Mouse (Mus musculus): Measurements from ENCODE around the gene Gfy. TPM values are rescaled to one million over a fixed set of nuclear protein-coding genes. Genes with fewer than 3 reads are reported as not detected.

Gene Gfy
- polyA plus RNA-seq, 1 experiment from 2014 or later, result not detected

DNA sequence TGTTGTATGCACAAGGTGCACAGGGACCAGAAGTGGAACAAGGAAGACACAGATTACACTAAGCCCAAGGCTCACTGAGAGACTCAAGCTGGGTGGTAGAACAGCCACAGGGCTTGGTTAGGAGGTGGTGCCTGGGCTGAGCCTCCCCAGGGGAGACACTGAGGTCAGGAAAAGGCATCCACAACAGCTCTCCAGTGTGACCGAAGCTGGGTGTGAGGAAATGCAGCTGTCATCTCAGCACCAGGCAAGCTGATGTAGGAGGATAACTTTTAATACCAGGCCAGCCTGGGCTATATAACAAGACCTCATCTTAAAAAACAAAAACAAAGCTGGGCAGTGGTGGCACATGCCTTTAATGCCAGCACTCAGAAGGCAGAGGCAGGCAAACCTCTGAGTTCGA is 11.8 kb upstream of the Gfy start:
- ATAC-seq (ENCODE audit: insufficient number of reproducible peaks, insufficient read depth, low FRiP score, low read depth), result no peak
- Histone ChIP-seq H3K4me1 (ENCODE audit: control insufficient read depth, insufficient read depth, low read length) (peaks cover 6% of the 10 kb centered on the region; the same call in 1 of the 2 replicates), H3K27me3 (ENCODE audit: control insufficient read depth, insufficient read depth, low read length) (0 out of 2 replicates have a peak, but pooled peaks cover 4% of the 10 kb centered on the region), H3K4me2 (replicated peaks; ENCODE audit: low read depth, low read length) (no peak overlapping the region), H3K36me3 (ENCODE audit: control insufficient read depth, insufficient read depth, low read length) (no peaks in the 10 kb centered on the region), H3K4me3 (ENCODE audit: low read depth, low read length) (no peak overlapping the region), H3K9ac (replicated peaks; ENCODE audit: low read depth, low read length) (no peak overlapping the region), H3K9me3 (ENCODE audit: control insufficient read depth, low read depth, low read length) (no peaks in the 10 kb centered on the region), H3K27ac (ENCODE audit: low read length) (no peak overlapping the region)
- 53% methylated on average over 2 of the region's 2 CpGs for WGBS

DNA sequence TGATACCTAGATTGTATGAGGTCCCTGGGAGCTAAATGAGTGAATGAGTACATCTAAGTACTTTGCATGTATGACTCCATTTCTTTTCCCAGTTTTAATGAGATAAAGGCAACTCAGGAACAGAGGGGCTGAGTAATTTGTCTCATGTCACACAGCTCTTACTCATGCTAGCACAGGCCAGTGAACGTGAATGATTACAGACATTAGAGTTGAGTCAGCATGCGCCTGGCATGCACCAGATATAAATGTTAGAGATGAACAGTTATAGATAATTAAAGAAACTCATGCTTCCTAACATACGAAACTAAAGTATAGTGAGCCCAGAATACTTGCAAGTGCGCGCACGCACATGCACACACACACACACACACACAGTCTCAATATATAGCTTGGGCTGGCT is 10.8 kb upstream of the Gfy start:
- H3K36me3 ChIP-seq (ENCODE audit: control insufficient read depth, insufficient read depth, low read length), result no peaks in the 10 kb centered on the region
- no peak for ATAC-seq (ENCODE audit: insufficient number of reproducible peaks, insufficient read depth, low FRiP score, low read depth)
- H3K4me2 ChIP-seq (replicated peaks; ENCODE audit: low read depth, low read length), result no peak overlapping the region
- 0 out of 2 replicates have a peak, but pooled peaks cover 4% of the 10 kb centered on the region for H3K27me3 ChIP-seq (ENCODE audit: control insufficient read depth, insufficient read depth, low read length)
- H3K9ac ChIP-seq (replicated peaks; ENCODE audit: low read depth, low read length), result no peak overlapping the region
- no peaks in the 10 kb centered on the region for H3K9me3 ChIP-seq (ENCODE audit: control insufficient read depth, low read depth, low read length)
- H3K4me1 ChIP-seq (ENCODE audit: control insufficient read depth, insufficient read depth, low read length), result peaks cover 6% of the 10 kb centered on the region; the same call in 1 of the 2 replicates
- no peak overlapping the region for H3K4me3 ChIP-seq (ENCODE audit: low read depth, low read length)
- WGBS, result 89% methylated on average over 6 of the region's 6 CpGs
- no peak overlapping the region for H3K27ac ChIP-seq (ENCODE audit: low read length)

- WGBS, result 51% methylated on average over 16 of the region's 16 CpGs
- 0 out of 2 replicates have a peak, but pooled peaks cover 6% of the 10 kb centered on the region for H3K27me3 ChIP-seq (ENCODE audit: control insufficient read depth, insufficient read depth, low read length)
- H3K4me2 ChIP-seq (replicated peaks; ENCODE audit: low read depth, low read length), result no peak overlapping the region
- no peaks in the 10 kb centered on the region for H3K9me3 ChIP-seq (ENCODE audit: control insufficient read depth, low read depth, low read length)
- no peak overlapping the region for H3K4me3 ChIP-seq (ENCODE audit: low read depth, low read length)
- no peak overlapping the region for H3K27ac ChIP-seq (ENCODE audit: low read length)
- peaks cover 6% of the 10 kb centered on the region; the same call in 1 of the 2 replicates for H3K4me1 ChIP-seq (ENCODE audit: control insufficient read depth, insufficient read depth, low read length)
- no peaks in the 10 kb centered on the region for H3K36me3 ChIP-seq (ENCODE audit: control insufficient read depth, insufficient read depth, low read length)
- no peak for ATAC-seq (ENCODE audit: insufficient number of reproducible peaks, insufficient read depth, low FRiP score, low read depth)
- H3K9ac ChIP-seq (replicated peaks; ENCODE audit: low read depth, low read length), result no peak overlapping the region
These were observed 10.2 kb upstream of the Gfy start for GRCm38 (mm10) chr7:45189600-45189999.

DNA sequence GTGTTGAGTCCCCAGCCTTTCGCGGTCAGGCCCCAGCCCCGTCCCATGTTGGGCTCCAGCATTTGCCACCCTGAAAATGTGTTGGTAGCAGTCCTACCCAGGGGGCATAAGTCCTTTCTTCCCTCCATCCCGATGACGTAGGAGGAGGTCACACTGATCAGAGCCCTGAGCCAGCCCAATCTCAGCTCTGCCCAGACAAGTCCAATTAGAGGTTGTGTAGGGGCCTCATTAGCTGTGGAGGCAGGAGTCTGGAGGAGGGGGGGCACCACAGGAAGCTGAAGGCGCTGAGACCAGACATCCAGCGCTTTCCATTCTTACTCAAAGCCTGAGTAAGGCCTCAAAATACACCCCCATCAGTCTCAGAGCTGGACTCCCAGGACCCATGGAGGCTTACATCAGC is 6.6 kb upstream of the Gfy start:
- Histone ChIP-seq H3K9ac (replicated peaks; ENCODE audit: low read depth, low read length) (no peak overlapping the region), H3K27me3 (ENCODE audit: control insufficient read depth, insufficient read depth, low read length) (peaks cover 30% of the 10 kb centered on the region), H3K4me1 (ENCODE audit: control insufficient read depth, insufficient read depth, low read length) (no peaks in the 10 kb centered on the region), H3K27ac (ENCODE audit: low read length) (no peak overlapping the region), H3K4me3 (ENCODE audit: low read depth, low read length) (no peak overlapping the region), H3K4me2 (replicated peaks; ENCODE audit: low read depth, low read length) (no peak overlapping the region), H3K36me3 (ENCODE audit: control insufficient read depth, insufficient read depth, low read length) (no peaks in the 10 kb centered on the region), H3K9me3 (ENCODE audit: control insufficient read depth, low read depth, low read length) (no peaks in the 10 kb centered on the region)
- ATAC-seq (ENCODE audit: insufficient number of reproducible peaks, insufficient read depth, low FRiP score, low read depth), result no peak
- WGBS, result 63% methylated on average over 7 of the region's 7 CpGs

DNA sequence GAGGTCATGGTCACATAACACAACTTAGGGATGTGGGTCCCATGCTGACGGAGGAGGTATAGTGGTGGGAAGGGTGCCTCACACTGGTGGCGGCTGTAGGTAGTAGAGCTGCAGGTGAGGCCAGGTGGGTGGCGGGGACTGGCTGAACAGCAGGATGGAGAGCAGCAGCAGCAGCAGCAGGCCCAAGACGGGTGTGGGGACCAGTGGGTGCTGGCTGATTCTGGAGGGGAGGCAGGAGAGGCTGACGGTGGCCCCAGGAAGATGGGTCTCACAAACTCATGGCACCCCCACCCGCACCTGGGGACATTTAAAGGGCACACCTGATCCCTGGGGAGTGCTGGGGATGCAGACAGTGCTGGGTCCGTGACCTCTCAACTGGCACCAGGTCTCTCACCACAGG is 4.3 kb upstream of the Gfy start:
- no peak for ATAC-seq (ENCODE audit: insufficient number of reproducible peaks, insufficient read depth, low FRiP score, low read depth)
- peaks cover 49% of the 10 kb centered on the region for H3K27me3 ChIP-seq (ENCODE audit: control insufficient read depth, insufficient read depth, low read length)
- 65% methylated on average over 7 of the region's 7 CpGs for WGBS

GRCm38 (mm10) chr7:45182606-45183005 is 3.2 kb upstream of the Gfy start:
- WGBS, result 19% methylated on average over 11 of the region's 11 CpGs
- ATAC-seq (ENCODE audit: insufficient number of reproducible peaks, insufficient read depth, low FRiP score, low read depth), result 0 out of 2 replicates have a peak, but pooled peaks have one; percentile 7
- Histone ChIP-seq H3K36me3 (ENCODE audit: control insufficient read depth, insufficient read depth, low read length) (no peaks in the 10 kb centered on the region), H3K4me3 (ENCODE audit: low read depth, low read length) (peak overlapping the region; percentile 19), H3K27me3 (ENCODE audit: control insufficient read depth, insufficient read depth, low read length) (peaks cover 57% of the 10 kb centered on the region), H3K27ac (ENCODE audit: low read length) (no peak overlapping the region), H3K9ac (replicated peaks; ENCODE audit: low read depth, low read length) (no peak overlapping the region), H3K4me1 (ENCODE audit: control insufficient read depth, insufficient read depth, low read length) (no peaks in the 10 kb centered on the region), H3K4me2 (replicated peaks; ENCODE audit: low read depth, low read length) (peak overlapping the region; percentile 41), H3K9me3 (ENCODE audit: control insufficient read depth, low read depth, low read length) (no peaks in the 10 kb centered on the region)

More for the DNA sequence above, 4.3 kb upstream of the Gfy start:
- H3K4me1 ChIP-seq (ENCODE audit: control insufficient read depth, insufficient read depth, low read length), result no peaks in the 10 kb centered on the region
- H3K4me3 ChIP-seq (ENCODE audit: low read depth, low read length), result no peak overlapping the region
- H3K9ac ChIP-seq (replicated peaks; ENCODE audit: low read depth, low read length), result no peak overlapping the region
- H3K9me3 ChIP-seq (ENCODE audit: control insufficient read depth, low read depth, low read length), result no peaks in the 10 kb centered on the region
- no peaks in the 10 kb centered on the region for H3K36me3 ChIP-seq (ENCODE audit: control insufficient read depth, insufficient read depth, low read length)
- H3K27ac ChIP-seq (ENCODE audit: low read length), result no peak overlapping the region
- no peak overlapping the region for H3K4me2 ChIP-seq (replicated peaks; ENCODE audit: low read depth, low read length)

DNA sequence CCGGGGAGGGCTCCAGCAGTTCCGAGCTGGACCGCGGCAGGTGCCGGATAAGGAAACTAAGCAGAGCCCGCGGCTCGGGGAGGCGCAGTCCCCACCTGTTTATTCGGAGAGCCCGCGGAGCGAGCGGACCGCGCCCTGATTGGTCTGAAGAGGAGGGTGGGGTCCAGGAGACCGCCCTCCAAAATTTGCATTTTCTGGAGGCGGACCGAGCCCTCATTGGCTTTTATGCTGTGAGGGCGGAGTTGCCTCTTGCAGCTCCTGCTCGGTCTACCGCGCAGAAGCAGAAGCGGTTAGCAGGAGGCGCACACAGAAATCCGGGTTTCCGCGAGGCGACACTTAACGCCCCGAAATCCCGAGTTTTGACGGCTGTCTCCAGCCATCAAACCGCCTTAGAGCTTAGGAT is 2.8 kb upstream of the Gfy start:
- peak overlapping the region; percentile 19 for H3K4me3 ChIP-seq (ENCODE audit: low read depth, low read length)
- peak overlapping the region; percentile 41 for H3K4me2 ChIP-seq (replicated peaks; ENCODE audit: low read depth, low read length)
- ATAC-seq (ENCODE audit: insufficient number of reproducible peaks, insufficient read depth, low FRiP score, low read depth), result peak; percentile 84
- no peaks in the 10 kb centered on the region for H3K36me3 ChIP-seq (ENCODE audit: control insufficient read depth, insufficient read depth, low read length)
- H3K9me3 ChIP-seq (ENCODE audit: control insufficient read depth, low read depth, low read length), result no peaks in the 10 kb centered on the region
- H3K27me3 ChIP-seq (ENCODE audit: control insufficient read depth, insufficient read depth, low read length), result peaks cover 58% of the 10 kb centered on the region
- no peaks in the 10 kb centered on the region for H3K4me1 ChIP-seq (ENCODE audit: control insufficient read depth, insufficient read depth, low read length)
- no peak overlapping the region for H3K27ac ChIP-seq (ENCODE audit: low read length)
- H3K9ac ChIP-seq (replicated peaks; ENCODE audit: low read depth, low read length), result no peak overlapping the region
- WGBS, result under 1% methylated on average over 34 of the region's 34 CpGs

DNA sequence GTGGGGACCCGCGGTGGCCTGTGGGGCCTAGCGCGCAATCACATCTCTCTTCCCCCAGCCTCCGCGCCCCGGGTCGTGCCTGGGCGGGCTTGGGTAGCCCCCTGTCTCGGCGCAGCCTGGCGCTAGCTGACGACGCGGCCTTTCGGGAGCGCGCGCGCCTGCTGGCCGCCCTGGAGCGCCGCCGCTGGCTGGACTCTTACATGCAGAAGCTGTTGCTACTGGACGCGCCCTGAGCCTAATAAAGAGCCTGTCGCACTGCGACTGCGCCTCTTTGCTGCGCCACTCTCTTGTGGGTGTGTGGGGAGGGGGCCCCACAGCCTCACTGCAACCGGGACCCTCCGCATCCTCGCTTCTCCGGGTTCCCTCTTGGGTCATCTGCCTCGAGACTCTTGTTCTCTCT is 2.2 kb upstream of the Gfy start:
- Histone ChIP-seq H3K27ac (ENCODE audit: low read length) (no peak overlapping the region), H3K9me3 (ENCODE audit: control insufficient read depth, low read depth, low read length) (no peaks in the 10 kb centered on the region), H3K4me1 (ENCODE audit: control insufficient read depth, insufficient read depth, low read length) (no peaks in the 10 kb centered on the region), H3K4me3 (ENCODE audit: low read depth, low read length) (no peak overlapping the region), H3K27me3 (ENCODE audit: control insufficient read depth, insufficient read depth, low read length) (peaks cover 65% of the 10 kb centered on the region), H3K36me3 (ENCODE audit: control insufficient read depth, insufficient read depth, low read length) (no peaks in the 10 kb centered on the region), H3K4me2 (replicated peaks; ENCODE audit: low read depth, low read length) (no peak overlapping the region), H3K9ac (replicated peaks; ENCODE audit: low read depth, low read length) (no peak overlapping the region)
- no peak for ATAC-seq (ENCODE audit: insufficient number of reproducible peaks, insufficient read depth, low FRiP score, low read depth)
- 6% methylated on average over 35 of the region's 35 CpGs for WGBS

DNA sequence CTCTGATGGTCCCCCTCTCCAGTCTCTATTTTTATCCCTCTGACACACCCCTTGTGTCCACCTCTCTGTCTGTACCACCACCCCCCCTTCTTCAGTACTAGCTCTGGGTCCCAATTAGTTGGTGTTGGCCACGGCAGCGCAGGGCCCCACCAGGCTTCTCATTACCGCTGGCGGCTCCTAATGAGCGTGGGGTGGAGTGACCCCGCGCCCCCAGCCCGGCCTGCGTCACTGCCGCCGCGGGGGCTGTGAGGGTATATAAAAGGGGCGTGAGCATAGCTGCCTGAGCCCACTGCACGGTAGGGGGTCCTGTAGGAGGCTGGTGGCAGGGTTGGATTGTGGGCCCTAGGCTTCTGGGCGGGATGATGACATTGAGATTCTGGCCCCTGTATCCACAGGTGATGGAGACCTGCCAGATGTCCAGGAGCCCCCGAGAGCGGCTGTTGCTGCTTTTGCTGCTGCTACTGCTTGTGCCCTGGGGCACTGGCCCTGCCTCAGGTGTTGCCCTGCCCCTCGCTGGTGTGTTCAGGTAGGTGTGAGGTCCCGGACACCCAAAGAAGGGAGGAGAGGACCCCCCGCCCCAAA is 1.6 kb upstream of the Gfy start, which contains the start of gene Pth2:
Gene Pth2 (plus strand): TSS at position 100 of the 582 bp plus-strand sequence.
- H3K4me1 ChIP-seq (ENCODE audit: control insufficient read depth, insufficient read depth, low read length), result peaks cover 4% of the 10 kb centered on the region; the same call in 1 of the 2 replicates
- H3K4me2 ChIP-seq (replicated peaks; ENCODE audit: low read depth, low read length), result no peak within 1 kb of the TSS
- no peak within 1 kb of the TSS for H3K4me3 ChIP-seq (ENCODE audit: low read depth, low read length)
- no peak within 1 kb of the TSS for H3K27ac ChIP-seq (ENCODE audit: low read length)
- no peaks in the 10 kb centered on the region for H3K9me3 ChIP-seq (ENCODE audit: control insufficient read depth, low read depth, low read length)
- H3K36me3 ChIP-seq (ENCODE audit: control insufficient read depth, insufficient read depth, low read length), result no peaks in the 10 kb centered on the region
- peaks cover 68% of the 10 kb centered on the region for H3K27me3 ChIP-seq (ENCODE audit: control insufficient read depth, insufficient read depth, low read length)
- no peak for ATAC-seq (ENCODE audit: insufficient number of reproducible peaks, insufficient read depth, low FRiP score, low read depth)
- 23% methylated on average over 20 of the region's 20 CpGs for WGBS
- no peak within 1 kb of the TSS for H3K9ac ChIP-seq (replicated peaks; ENCODE audit: low read depth, low read length)

Measured in stomach, embryonic 14.5 days (tissue).